Mouse (Mus musculus): ENCODE measurements at regions not wholly inside any gene's neighbourhood (a gene's known extent, or its start where the extent isn't known, plus 50 kb on each side); places are given as distances from the start of the nearest gene placed in this dataset.

DNA sequence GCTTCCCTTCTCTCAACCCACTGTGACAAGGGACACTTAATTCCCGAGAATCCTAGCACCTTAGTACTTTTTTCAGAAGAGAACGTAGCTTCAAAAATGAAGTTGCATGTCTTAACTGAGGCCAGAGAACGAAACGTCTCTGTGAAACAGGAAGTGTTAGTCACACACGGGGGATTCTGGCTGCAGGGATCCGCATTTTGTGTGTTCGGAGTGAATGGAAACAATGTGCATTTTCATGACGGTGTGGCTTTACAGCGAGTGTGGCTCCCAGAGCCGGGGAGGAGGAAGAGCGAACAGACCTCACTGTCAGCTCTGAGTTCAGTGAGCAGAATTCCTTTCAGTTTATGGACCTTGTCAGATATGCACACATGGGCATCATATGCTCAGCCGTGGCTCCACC is 100.0 kb upstream of the Ttc29 start:
- no peak for TF ChIP-seq EP300 (IDR thresholded peaks at IDR 0.05; ENCODE audit: low read depth in 1 of 2, low read length in 2 of 2)
- TF ChIP-seq GATA1 (IDR thresholded peaks at IDR 0.05; ENCODE audit: low read depth, low read length), result no peak
- no peak for TF ChIP-seq TAL1 (IDR thresholded peaks at IDR 0.05; ENCODE audit: low read length)
- no peak for TF ChIP-seq POLR2A (IDR thresholded peaks at IDR 0.05; ENCODE audit: control insufficient read depth in 1 of 2, insufficient read depth in 1 of 2, low read depth in 1 of 2, low read length in 2 of 2, poor library complexity in 1 of 2)
- no peak for TF ChIP-seq ZNF384 (IDR thresholded peaks at IDR 0.05; ENCODE audit: low read depth, low read length)
- no peak for TF ChIP-seq CTCF (IDR thresholded peaks at IDR 0.05 in 2 of 3, conservative IDR thresholded peaks at IDR 0.05 in 1 of 3; ENCODE audit: control insufficient read depth in 1 of 3, insufficient read depth in 1 of 3, low read depth in 2 of 3, low read length in 3 of 3, poor library complexity in 1 of 3, severe bottlenecking in 1 of 3)
- no peak for TF ChIP-seq MEF2A (IDR thresholded peaks at IDR 0.05; ENCODE audit: extremely low read depth, insufficient replicate concordance, low read depth, low read length, poor library complexity, severe bottlenecking)
